Mouse (Mus musculus): Measurements from ENCODE around the gene Frs2. TPM values are rescaled to one million over a fixed set of nuclear protein-coding genes. Genes with fewer than 3 reads are reported as not detected.

Frs2 gene
- polyA plus RNA-seq, 1 experiment: not detected

- no peak for TF ChIP-seq CTCF (IDR thresholded peaks at IDR 0.05; ENCODE audit: insufficient read depth, low read depth, low read length)
- TF ChIP-seq POLR2A (IDR thresholded peaks at IDR 0.05; ENCODE audit: insufficient read depth, low read depth, low read length): no peak
- Histone ChIP-seq H3K4me3 (ENCODE audit: insufficient read depth, low read depth, low read length) (no peak overlapping the region), H3K27ac (ENCODE audit: insufficient read depth, low read depth, low read length) (no peak overlapping the region), H3K4me1 (ENCODE audit: control insufficient read depth, insufficient read depth, low read length) (no peaks in the 10 kb centered on the region)
- 77% methylated on average over 7 of the region's 7 CpGs for WGBS
Measured at GRCm38 (mm10) chr10:117073176-117073575, 75.2 kb downstream of the Frs2 start.

- Histone ChIP-seq H3K4me3 (ENCODE audit: insufficient read depth, low read depth, low read length) (no peak overlapping the region), H3K4me1 (ENCODE audit: control insufficient read depth, insufficient read depth, low read length) (no peaks in the 10 kb centered on the region), H3K27ac (ENCODE audit: insufficient read depth, low read depth, low read length) (no peak overlapping the region)
- TF ChIP-seq CTCF (IDR thresholded peaks at IDR 0.05; ENCODE audit: insufficient read depth, low read depth, low read length) (no peak), POLR2A (IDR thresholded peaks at IDR 0.05; ENCODE audit: insufficient read depth, low read depth, low read length) (no peak)
- 90% methylated on average over 18 of the region's 18 CpGs for WGBS
Measured at GRCm38 (mm10) chr10:117072191-117072888, 76.0 kb downstream of the Frs2 start.

- no peaks in the 10 kb centered on the region for H3K4me1 ChIP-seq (ENCODE audit: control insufficient read depth, insufficient read depth, low read length)
- H3K27ac ChIP-seq (ENCODE audit: insufficient read depth, low read depth, low read length): no peak overlapping the region
- no peak overlapping the region for H3K4me3 ChIP-seq (ENCODE audit: insufficient read depth, low read depth, low read length)
- 96% methylated on average over 3 of the region's 3 CpGs for WGBS
- TF ChIP-seq CTCF (IDR thresholded peaks at IDR 0.05; ENCODE audit: insufficient read depth, low read depth, low read length) (no peak), POLR2A (IDR thresholded peaks at IDR 0.05; ENCODE audit: insufficient read depth, low read depth, low read length) (no peak)
Measured at GRCm38 (mm10) chr10:117069109-117069508, 79.2 kb downstream of the Frs2 start.

- H3K4me1 ChIP-seq (ENCODE audit: control insufficient read depth, insufficient read depth, low read length): peaks cover 3% of the 10 kb centered on the region; the same call in 1 of the 2 replicates
- H3K27ac ChIP-seq (ENCODE audit: insufficient read depth, low read depth, low read length): no peak overlapping the region
- peak overlapping the region; percentile 24; the same call in 1 of the 2 replicates for H3K4me3 ChIP-seq (ENCODE audit: insufficient read depth, low read depth, low read length)
- 3% methylated on average over 7 of the region's 7 CpGs for WGBS
- TF ChIP-seq POLR2A (IDR thresholded peaks at IDR 0.05; ENCODE audit: insufficient read depth, low read depth, low read length) (no peak), CTCF (IDR thresholded peaks at IDR 0.05; ENCODE audit: insufficient read depth, low read depth, low read length) (no peak)
Measured at GRCm38 (mm10) chr10:117064076-117064475, 84.3 kb downstream of the Frs2 start.

GRCm38 (mm10) chr10:117063254-117064021 lies 84.9 kb downstream of the Frs2 start, which contains the start of gene Cct2:
Gene Cct2 (minus strand): TSS chr10:117063814.
- Histone ChIP-seq H3K4me3 (ENCODE audit: insufficient read depth, low read depth, low read length) (peak within 1 kb of the TSS; percentile 96), H3K4me1 (ENCODE audit: control insufficient read depth, insufficient read depth, low read length) (peaks cover 3% of the 10 kb centered on the region; the same call in 1 of the 2 replicates), H3K27ac (ENCODE audit: insufficient read depth, low read depth, low read length) (peak within 1 kb of the TSS; percentile 61)
- TF ChIP-seq POLR2A (IDR thresholded peaks at IDR 0.05; ENCODE audit: insufficient read depth, low read depth, low read length) (peak; percentile 86), CTCF (IDR thresholded peaks at IDR 0.05; ENCODE audit: insufficient read depth, low read depth, low read length) (no peak; the same call in 1 of the 2 replicates)
- under 1% methylated on average over 66 of the region's 68 CpGs for WGBS

GRCm38 (mm10) chr10:117062894-117063253 lies 85.5 kb downstream of the Frs2 start:
- TF ChIP-seq CTCF (IDR thresholded peaks at IDR 0.05; ENCODE audit: insufficient read depth, low read depth, low read length): no peak
- TF ChIP-seq POLR2A (IDR thresholded peaks at IDR 0.05; ENCODE audit: insufficient read depth, low read depth, low read length): no peak
- H3K4me1 ChIP-seq (ENCODE audit: control insufficient read depth, insufficient read depth, low read length): peaks cover 3% of the 10 kb centered on the region; the same call in 1 of the 2 replicates

GRCm38 (mm10) chr10:117055668-117056067 lies 92.7 kb downstream of the Frs2 start:
- 91% methylated on average over 4 of the region's 4 CpGs for WGBS
- Histone ChIP-seq H3K4me3 (ENCODE audit: insufficient read depth, low read depth, low read length) (no peak overlapping the region), H3K4me1 (ENCODE audit: control insufficient read depth, insufficient read depth, low read length) (no peaks in the 10 kb centered on the region), H3K27ac (ENCODE audit: insufficient read depth, low read depth, low read length) (no peak overlapping the region)
- TF ChIP-seq CTCF (IDR thresholded peaks at IDR 0.05; ENCODE audit: insufficient read depth, low read depth, low read length) (no peak), POLR2A (IDR thresholded peaks at IDR 0.05; ENCODE audit: insufficient read depth, low read depth, low read length) (no peak)

More at GRCm38 (mm10) chr10:117062894-117063253, 85.5 kb downstream of the Frs2 start:
- Histone ChIP-seq H3K27ac (ENCODE audit: insufficient read depth, low read depth, low read length) (no peak overlapping the region), H3K4me3 (ENCODE audit: insufficient read depth, low read depth, low read length) (peak overlapping the region; percentile 96)
- WGBS: 4% methylated on average over 15 of the region's 15 CpGs

- H3K4me1 ChIP-seq (ENCODE audit: control insufficient read depth, insufficient read depth, low read length): peaks cover 13% of the 10 kb centered on the region
- H3K4me3 ChIP-seq (ENCODE audit: insufficient read depth, low read depth, low read length): no peak overlapping the region
- 65% methylated on average over 4 of the region's 4 CpGs for WGBS
- no peak overlapping the region for H3K27ac ChIP-seq (ENCODE audit: insufficient read depth, low read depth, low read length)
- TF ChIP-seq POLR2A (IDR thresholded peaks at IDR 0.05; ENCODE audit: insufficient read depth, low read depth, low read length): no peak
- TF ChIP-seq CTCF (IDR thresholded peaks at IDR 0.05; ENCODE audit: insufficient read depth, low read depth, low read length): no peak
Measured at GRCm38 (mm10) chr10:117049961-117050597, 98.3 kb downstream of the Frs2 start.
